Mouse (Mus musculus) liver, embryonic 15.5 days (tissue): ENCODE results near the gene Itga9. TPM values are rescaled to one million over a fixed set of nuclear protein-coding genes. Genes with fewer than 3 reads are reported as not detected.

Experiments used
- ATAC-seq: fragments of 200-750 bp; cut with Nextera tagmentation; 2 replicates; pipeline ENCODE4 v1.8.0; 2017; ENCODE audit warnings: moderate number of reproducible peaks, mild to moderate bottlenecking, moderate library complexity; ENCODE audit not compliant: insufficient read depth
- H3K27ac ChIP-seq: fragments of 300-500 bp; sonication (generic); replicated peaks from 2 replicates; pipeline ENCODE4 v1.5.1; 2015; ENCODE audit warnings: mild to moderate bottlenecking, inconsistent platforms
- H3K27me3 ChIP-seq: fragments of 300-500 bp; sonication (generic); 2 replicates; pipeline ENCODE4 v1.6.1; 2015; ENCODE audit warnings: mild to moderate bottlenecking, inconsistent platforms
- H3K36me3 ChIP-seq: fragments of 300-500 bp; sonication (generic); replicated peaks from 2 replicates; pipeline ENCODE4 v1.6.1; 2015; ENCODE audit warnings: moderate library complexity, mild to moderate bottlenecking, inconsistent platforms
- H3K4me1 ChIP-seq: fragments of 300-500 bp; sonication (generic); replicated peaks from 2 replicates; pipeline ENCODE4 v1.6.1; 2015; ENCODE audit warnings: inconsistent platforms
- H3K4me2 ChIP-seq: fragments of 300-500 bp; sonication (generic); 2 replicates; pipeline ENCODE4 v1.6.1; 2015; ENCODE audit warnings: moderate library complexity, mild to moderate bottlenecking, inconsistent platforms
- H3K4me3 ChIP-seq: fragments of 300-500 bp; sonication (generic); replicated peaks from 2 replicates; pipeline ENCODE4 v1.5.1; 2015; ENCODE audit warnings: mild to moderate bottlenecking, inconsistent platforms
- H3K9ac ChIP-seq: fragments of 300-500 bp; sonication (generic); 2 replicates; pipeline ENCODE4 v1.6.1; 2015; ENCODE audit warnings: moderate library complexity, mild to moderate bottlenecking, inconsistent platforms
- H3K9me3 ChIP-seq: fragments of 300-500 bp; sonication (generic); replicated peaks from 2 replicates; pipeline ENCODE4 v1.6.1; 2016; ENCODE audit warnings: inconsistent platforms
- WGBS: fragments of 180-500 bp; shearing (Covaris S2); methylation state at CpG from one replicate; pipeline ENCODE4 v1.1.7; 2015; ENCODE audit warnings: mixed read lengths; ENCODE audit not compliant: insufficient replicate concordance; 5-methylcytosine and 5-hydroxymethylcytosine counted together
- polyA plus RNA-seq: library from polyadenylated mRNA; unstranded; fragments of >200 nt; fragmentation: Nextera tagmentation; extraction: Ambion mirVana; gene quantifications from 2 replicates; pipeline ENCODE4 v1.2.1, GENCODE M21; 2015

The Itga9 gene
- polyA plus RNA-seq, 1 experiment from 2014 or later: 3.4 TPM

DNA sequence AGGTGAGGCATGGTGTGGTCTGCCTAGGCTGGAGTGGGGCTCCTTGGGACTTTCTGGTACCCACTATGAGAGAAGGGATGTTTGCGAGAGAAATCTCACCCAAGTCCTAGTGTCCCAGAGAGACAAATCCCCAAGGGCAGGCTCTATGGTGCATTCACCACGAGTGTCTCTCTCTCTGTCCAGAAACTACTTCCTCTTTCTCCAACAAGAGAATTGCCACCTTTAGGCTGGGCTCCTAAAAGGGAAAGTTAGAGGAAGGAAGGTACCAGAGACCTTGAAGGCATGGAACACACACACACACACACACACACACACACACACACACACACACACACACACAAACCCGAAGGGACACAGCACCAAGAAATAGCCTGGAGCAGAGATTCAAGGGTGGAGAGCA is 315.4 kb downstream of the Itga9 start:
- H3K9ac ChIP-seq: no peak overlapping the region

DNA sequence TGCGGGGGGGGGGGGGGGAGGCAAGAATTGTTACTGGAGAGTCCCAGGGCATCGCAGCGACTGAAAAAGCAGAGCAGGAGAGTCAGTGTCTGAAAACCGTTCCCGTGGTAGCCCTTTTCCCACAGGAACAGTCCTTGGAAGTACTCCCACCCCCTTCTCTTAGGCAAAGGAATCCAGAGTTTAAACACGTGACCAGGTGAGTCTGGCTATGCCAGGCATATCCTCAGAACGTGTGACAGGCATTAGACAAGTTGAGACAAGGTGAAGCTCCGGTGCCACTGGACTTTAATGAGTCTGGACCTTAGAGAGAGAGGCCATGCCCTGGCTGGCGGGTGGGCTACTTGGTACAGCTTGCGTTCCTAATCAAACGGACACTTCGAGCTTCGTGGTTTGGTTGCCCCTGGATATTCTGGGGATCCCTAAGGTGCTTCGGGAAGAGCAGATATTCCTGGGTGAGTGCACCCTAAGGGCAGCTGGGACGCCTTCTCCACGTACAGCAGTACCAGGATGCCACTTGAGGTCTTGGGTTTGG is 318.1 kb downstream of the Itga9 start:
- 35% methylated on average over 16 of the region's 16 CpGs for whole genome bisulfite sequencing
- no peak for ATAC-seq
- no peak overlapping the region; the same call in 1 of the 2 replicates for H3K27ac ChIP-seq

More for the DNA sequence above, 315.4 kb downstream of the Itga9 start:
- ATAC-seq: no peak
- H3K4me3 ChIP-seq: no peak overlapping the region
- peaks cover 3% of the 10 kb centered on the region; the same call in 1 of the 2 replicates for H3K27me3 ChIP-seq
- H3K4me2 ChIP-seq: no peak overlapping the region
- H3K36me3 ChIP-seq: no peaks in the 10 kb centered on the region
- peaks cover 32% of the 10 kb centered on the region for H3K4me1 ChIP-seq
- no peak overlapping the region for H3K27ac ChIP-seq
- 43% methylated on average over 3 of the region's 3 CpGs for WGBS
- H3K9me3 ChIP-seq: no peaks in the 10 kb centered on the region

DNA sequence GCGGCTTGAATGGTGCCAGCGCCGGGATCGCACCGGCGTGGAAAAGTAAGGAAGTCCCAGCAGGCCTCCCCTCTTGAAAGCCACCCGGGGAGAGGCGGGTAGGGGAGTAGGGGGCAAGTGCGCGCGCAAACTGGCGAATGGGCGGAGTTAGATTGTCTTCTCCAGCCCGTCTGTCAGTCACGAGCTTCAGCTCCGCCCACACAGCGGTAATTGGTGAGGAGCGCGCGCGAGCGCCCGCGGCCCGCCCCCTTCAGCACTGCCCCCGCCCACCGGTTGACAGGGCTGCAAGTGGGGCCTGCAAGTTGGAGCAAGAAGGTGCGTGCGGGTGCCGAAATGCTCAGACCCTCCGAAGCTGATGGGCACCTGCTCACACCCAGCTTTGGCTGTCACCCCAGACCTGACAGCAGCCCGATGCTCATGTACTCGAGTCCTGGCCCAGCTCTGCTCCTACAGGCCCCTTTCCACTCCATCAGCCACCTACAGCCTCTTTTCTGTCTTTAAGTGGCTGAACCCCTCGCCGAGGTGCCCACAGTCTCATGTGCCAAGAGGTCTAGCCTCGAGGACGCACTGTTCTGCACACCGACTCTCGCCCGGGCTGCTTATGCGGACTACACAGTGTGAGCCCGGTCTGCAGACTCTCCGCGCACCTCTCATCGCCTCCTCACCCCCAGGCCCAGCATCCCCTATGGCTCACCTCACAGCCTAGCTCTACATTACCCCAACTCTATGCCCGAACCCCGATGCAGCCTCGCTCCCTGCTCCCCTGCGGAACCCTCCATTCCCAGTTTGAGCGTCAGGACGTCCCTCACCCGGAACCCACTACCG is 319.0 kb downstream of the Itga9 start:
- H3K4me1 ChIP-seq: peaks cover 60% of the 10 kb centered on the region
- ATAC-seq: peak; percentile 81

More for the DNA sequence above, 318.1 kb downstream of the Itga9 start:
- Histone ChIP-seq H3K4me3 (peak overlapping the region; percentile 79), H3K9me3 (no peaks in the 10 kb centered on the region), H3K36me3 (no peaks in the 10 kb centered on the region), H3K4me1 (peaks cover 53% of the 10 kb centered on the region), H3K9ac (peak overlapping the region; percentile 84; the same call in 1 of the 2 replicates), H3K4me2 (peak overlapping the region; percentile 91), H3K27me3 (no peaks in the 10 kb centered on the region)

DNA sequence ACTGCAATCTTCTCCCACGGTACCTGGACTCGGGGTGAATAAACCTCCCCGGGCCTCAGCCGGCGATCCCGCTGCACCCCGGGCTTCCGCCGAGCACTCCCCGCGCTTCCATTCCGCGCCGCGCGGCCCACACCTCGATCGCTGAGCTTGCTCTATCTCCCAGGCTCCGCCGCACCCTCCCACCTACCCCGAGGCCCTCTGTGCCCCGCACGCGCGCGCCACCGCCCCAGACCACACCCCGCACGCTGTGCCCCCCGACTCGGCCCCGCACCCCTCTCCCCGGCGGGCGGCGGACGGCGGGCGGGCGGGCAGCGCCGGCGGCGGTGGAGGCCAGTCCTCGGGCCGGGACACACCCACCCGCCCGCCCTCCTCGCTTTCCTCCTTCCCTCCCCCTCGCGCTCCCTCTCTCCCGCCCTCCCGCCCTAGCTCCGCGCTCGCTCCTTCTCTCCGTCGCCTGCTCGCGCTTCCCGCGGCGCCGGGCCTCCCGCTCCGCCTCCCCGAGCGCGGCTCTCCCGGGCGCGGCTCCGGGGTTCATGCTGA is 319.7 kb downstream of the Itga9 start, which contains the start of gene Ctdspl:
TSS of gene Ctdspl (plus strand) at position 343 of the 540 bp plus-strand sequence.
- Histone ChIP-seq H3K4me3 (peak within 1 kb of the TSS; percentile 79), H3K36me3 (no peaks in the 10 kb centered on the region), H3K9me3 (no peaks in the 10 kb centered on the region), H3K27ac (peak within 1 kb of the TSS; percentile 89), H3K4me2 (peak within 1 kb of the TSS; percentile 91), H3K27me3 (no peaks in the 10 kb centered on the region), H3K9ac (peak within 1 kb of the TSS; percentile 84), H3K4me1 (peaks cover 60% of the 10 kb centered on the region)
- ATAC-seq: peak; percentile 71
- WGBS: under 1% methylated on average over 42 of the region's 73 CpGs

More for the DNA sequence above, 319.0 kb downstream of the Itga9 start:
- Histone ChIP-seq H3K4me2 (peak overlapping the region; percentile 91), H3K4me3 (peak overlapping the region; percentile 79), H3K9me3 (no peaks in the 10 kb centered on the region), H3K9ac (peak overlapping the region; percentile 84), H3K27ac (peak overlapping the region; percentile 89), H3K36me3 (no peaks in the 10 kb centered on the region), H3K27me3 (no peaks in the 10 kb centered on the region)
- under 1% methylated on average over 53 of the region's 53 CpGs for WGBS

DNA sequence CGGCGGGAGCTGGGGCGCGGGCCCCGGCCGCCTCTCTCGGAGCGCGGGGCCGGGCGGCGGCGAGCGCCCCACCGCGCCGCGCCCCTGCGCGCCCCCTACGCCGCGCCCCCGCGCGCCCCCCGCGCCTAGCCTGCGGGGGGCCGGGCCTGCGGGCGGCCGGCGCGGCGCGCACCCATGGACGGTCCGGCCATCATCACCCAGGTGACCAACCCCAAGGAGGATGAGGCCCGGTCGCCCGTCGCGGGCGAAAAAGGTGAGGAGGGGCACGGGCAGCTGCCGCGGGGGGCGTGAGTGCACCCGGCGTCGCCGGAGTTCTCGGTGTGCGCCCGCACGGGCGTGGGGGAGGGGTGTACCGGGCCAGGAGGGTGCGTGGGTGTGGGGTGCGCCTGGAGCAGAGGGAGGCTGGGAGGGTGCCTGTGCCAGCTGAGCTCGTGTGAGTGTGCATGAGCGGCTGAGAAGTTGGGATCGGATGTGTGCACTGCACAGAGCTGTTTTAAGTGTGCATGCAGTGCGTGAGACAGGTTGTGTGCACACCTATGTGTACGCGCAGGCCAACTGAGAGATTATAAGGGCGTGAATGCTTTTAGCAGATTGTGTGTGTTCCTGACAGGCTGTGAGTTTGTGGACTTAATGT is 320.3 kb downstream of the Itga9 start:
- Histone ChIP-seq H3K36me3 (no peaks in the 10 kb centered on the region), H3K27ac (peak overlapping the region; percentile 89), H3K4me3 (peak overlapping the region; percentile 79), H3K9me3 (no peaks in the 10 kb centered on the region), H3K4me1 (peaks cover 57% of the 10 kb centered on the region), H3K9ac (peak overlapping the region; percentile 84), H3K27me3 (no peaks in the 10 kb centered on the region), H3K4me2 (peak overlapping the region; percentile 91)
- WGBS: 2% methylated on average over 63 of the region's 68 CpGs
- ATAC-seq: 0 out of 2 replicates have a peak, but pooled peaks have one; percentile 9

DNA sequence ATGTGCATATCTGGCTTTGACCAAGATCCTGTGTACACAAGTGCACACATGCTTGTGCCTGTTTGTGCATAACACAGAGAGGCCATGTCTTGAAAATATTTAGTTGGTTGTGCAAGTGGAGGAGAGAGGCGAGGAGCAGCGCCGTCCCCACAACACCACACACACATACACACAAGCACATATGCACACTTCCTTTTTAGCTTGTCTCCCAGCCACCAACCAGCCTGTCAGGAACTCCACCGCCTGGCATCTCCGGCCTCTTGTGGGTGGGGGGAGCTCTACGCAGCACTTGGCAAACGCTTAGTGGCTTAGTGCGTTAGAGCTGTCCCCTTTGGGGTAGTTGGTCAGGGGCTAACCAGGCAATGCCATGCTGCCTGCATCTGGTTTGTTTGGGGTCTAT is 321.0 kb downstream of the Itga9 start:
- Histone ChIP-seq H3K4me2 (peak overlapping the region; percentile 91), H3K27ac (peak overlapping the region; percentile 89; the same call in 1 of the 2 replicates), H3K4me3 (peak overlapping the region; percentile 79), H3K27me3 (no peaks in the 10 kb centered on the region), H3K36me3 (no peaks in the 10 kb centered on the region), H3K9ac (peak overlapping the region; percentile 84; the same call in 1 of the 2 replicates), H3K4me1 (peaks cover 52% of the 10 kb centered on the region), H3K9me3 (no peaks in the 10 kb centered on the region)
- ATAC-seq: no peak
- 11% methylated on average over 8 of the region's 8 CpGs for WGBS

DNA sequence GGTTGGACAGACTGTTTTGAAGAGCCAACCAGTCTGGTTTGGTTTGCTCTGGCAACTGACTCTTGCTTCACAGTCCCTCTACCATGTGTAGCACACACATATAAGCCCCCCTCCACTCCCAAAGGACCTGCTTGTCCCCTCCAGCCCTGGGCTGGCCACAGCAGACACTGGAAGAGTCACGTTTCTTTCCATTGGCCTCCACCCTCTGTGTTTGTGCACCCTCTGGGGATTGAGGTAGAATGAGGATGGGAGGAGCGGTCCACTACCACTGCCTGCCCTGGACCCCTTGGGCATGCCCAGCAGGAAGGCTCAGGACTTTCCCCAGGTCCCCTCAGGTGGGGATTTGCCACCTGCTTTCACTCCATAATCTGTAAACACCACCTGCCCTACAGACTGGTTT is 321.5 kb downstream of the Itga9 start:
- no peak for ATAC-seq
- H3K4me1 ChIP-seq: peaks cover 52% of the 10 kb centered on the region
- no peaks in the 10 kb centered on the region for H3K27me3 ChIP-seq
- WGBS: 56% methylated on average over 2 of the region's 2 CpGs
- H3K9me3 ChIP-seq: no peaks in the 10 kb centered on the region
- H3K27ac ChIP-seq: no peak overlapping the region
- H3K36me3 ChIP-seq: no peaks in the 10 kb centered on the region
- H3K4me2 ChIP-seq: peak overlapping the region; percentile 91
- no peak overlapping the region for H3K9ac ChIP-seq
- peak overlapping the region; percentile 79; the same call in 1 of the 2 replicates for H3K4me3 ChIP-seq

DNA sequence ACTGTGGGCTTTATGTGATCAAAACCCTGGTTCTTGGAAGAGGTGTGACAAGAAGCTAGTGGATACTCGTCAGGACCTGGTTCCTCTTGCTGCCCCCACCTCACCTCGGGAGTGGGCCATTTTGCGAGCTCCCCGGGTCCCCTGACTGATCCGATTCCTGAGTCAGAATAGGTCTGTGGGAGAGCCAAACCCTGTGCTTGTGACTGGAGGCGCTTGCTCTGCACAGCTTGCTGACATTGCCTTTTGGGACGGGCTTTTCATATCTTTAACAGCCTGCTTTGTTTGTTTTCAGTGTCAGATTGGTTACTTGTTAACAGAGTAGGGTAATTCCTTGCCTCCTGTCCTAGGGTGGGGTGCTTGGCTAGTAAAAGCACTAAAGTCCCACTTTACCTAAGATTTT is 322.2 kb downstream of the Itga9 start:
- no peaks in the 10 kb centered on the region for H3K9me3 ChIP-seq
- no peaks in the 10 kb centered on the region for H3K36me3 ChIP-seq
- H3K9ac ChIP-seq: no peak overlapping the region
- no peaks in the 10 kb centered on the region for H3K27me3 ChIP-seq
- peak overlapping the region; percentile 91; the same call in 1 of the 2 replicates for H3K4me2 ChIP-seq
- ATAC-seq: no peak
- H3K4me3 ChIP-seq: no peak overlapping the region
- WGBS: 56% methylated on average over 7 of the region's 7 CpGs
- H3K27ac ChIP-seq: peak overlapping the region; percentile 31; the same call in 1 of the 2 replicates
- H3K4me1 ChIP-seq: peaks cover 52% of the 10 kb centered on the region

DNA sequence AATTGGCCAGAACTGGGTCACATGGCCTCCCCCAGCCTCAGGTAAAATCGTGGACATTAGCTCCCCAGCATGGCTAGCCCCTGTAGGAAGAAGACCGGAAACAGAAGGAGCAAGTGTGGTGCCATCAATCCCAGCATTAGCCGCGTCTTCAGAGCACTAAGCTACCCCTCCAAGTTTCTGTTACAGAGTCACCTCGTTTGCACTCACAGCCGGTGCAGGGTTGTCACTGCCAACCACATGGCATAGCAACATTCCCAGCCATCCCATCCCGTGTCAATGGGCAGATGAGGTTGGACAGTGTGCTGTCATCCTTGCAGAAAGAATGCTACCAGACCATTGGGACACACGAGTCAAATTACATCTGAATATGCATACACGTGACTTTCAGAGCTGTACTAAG is 324.1 kb downstream of the Itga9 start:
- Histone ChIP-seq H3K4me1 (peaks cover 39% of the 10 kb centered on the region), H3K27me3 (no peaks in the 10 kb centered on the region), H3K4me3 (no peak overlapping the region), H3K4me2 (no peak overlapping the region), H3K9ac (no peak overlapping the region), H3K36me3 (no peaks in the 10 kb centered on the region), H3K9me3 (no peaks in the 10 kb centered on the region), H3K27ac (no peak overlapping the region)
- 70% methylated on average over 9 of the region's 9 CpGs for WGBS
- no peak for ATAC-seq

DNA sequence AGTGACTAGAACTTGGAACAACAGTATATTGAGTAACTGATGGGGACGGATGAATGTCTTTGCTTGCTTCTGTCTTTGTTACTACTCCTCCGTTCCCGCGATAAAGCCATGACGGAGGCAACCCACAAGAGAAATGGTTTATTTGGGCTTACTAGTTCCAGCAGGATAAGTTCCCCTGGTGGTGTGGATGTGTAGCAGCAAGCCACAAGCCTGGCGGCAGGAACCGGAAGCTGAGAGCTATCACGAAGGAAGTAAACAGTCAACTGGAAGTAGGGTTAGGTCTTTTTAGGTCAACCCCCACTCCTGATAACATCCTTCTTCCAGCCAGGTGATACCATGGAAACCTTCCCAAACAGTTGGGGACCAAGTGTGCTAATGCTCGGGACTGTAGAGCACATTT is 327.3 kb downstream of the Itga9 start:
- H3K4me3 ChIP-seq: no peak overlapping the region
- no peak overlapping the region for H3K9ac ChIP-seq
- H3K36me3 ChIP-seq: no peaks in the 10 kb centered on the region
- H3K4me2 ChIP-seq: no peak overlapping the region
- H3K27me3 ChIP-seq: no peaks in the 10 kb centered on the region
- no peaks in the 10 kb centered on the region for H3K9me3 ChIP-seq
- peaks cover 22% of the 10 kb centered on the region; the same call in 1 of the 2 replicates for H3K4me1 ChIP-seq
- no peak overlapping the region for H3K27ac ChIP-seq
- WGBS: 71% methylated on average over 9 of the region's 9 CpGs
- no peak for ATAC-seq

DNA sequence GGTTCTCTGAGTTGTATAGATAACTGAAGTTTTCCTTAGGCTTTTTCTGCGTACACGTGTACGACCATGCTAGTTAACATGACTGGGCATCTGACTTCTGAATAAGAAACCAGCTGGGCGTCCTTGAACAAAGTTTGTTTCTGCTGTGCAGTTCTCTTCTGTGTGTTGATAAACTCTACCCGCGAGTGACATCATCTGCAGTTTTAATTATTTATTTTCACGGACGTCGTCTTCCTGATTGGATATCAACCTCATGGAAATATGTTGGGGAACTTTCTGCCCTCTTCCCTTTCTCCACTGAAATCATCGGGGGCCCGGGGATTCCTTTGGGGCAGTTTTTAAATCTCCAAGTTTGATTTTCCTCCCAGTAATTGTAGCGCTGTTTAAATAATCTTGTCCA is 327.8 kb downstream of the Itga9 start:
- Histone ChIP-seq H3K4me3 (no peak overlapping the region), H3K27me3 (no peaks in the 10 kb centered on the region), H3K27ac (no peak overlapping the region), H3K4me2 (no peak overlapping the region), H3K9me3 (no peaks in the 10 kb centered on the region), H3K4me1 (peaks cover 24% of the 10 kb centered on the region), H3K9ac (no peak overlapping the region), H3K36me3 (no peaks in the 10 kb centered on the region)
- ATAC-seq: no peak
- WGBS: 74% methylated on average over 12 of the region's 12 CpGs
